In the genomic region with DNA sequence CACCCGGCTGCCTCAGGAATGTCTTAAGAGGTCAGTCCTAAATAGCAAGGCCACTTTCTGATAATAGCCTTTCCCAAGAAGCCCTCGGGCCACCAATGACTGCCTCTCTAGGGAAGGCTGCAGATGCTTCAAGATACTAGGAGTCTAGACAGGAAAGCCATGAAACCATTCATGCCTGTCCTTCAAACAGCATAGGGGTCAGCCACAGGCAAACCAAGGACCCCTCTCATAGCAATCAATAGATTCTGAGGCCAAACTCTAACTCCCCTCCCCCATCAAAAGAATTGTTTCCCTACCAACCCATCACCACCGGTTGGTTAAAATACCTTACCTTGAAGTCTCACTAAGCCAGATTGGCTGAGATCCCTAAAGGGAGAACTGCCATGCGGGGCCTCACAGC, we compare ENCODE assay signal across 17 mouse cellular contexts.
"Had no signal": no experiment of that assay in that cellular context is flagged by ENCODE, and none has a peak within 500 bp of the region (broad histone marks: within the 10 kb centered on the region; RNA-seq: fewer than 3 reads in every experiment).

No protein-coding gene starts in this region.

- H3K4me3 ChIP-seq: lung, embryonic 15.5 days; megakaryocyte, embryonic 14.5 days; midbrain, embryonic 13.5 days; midbrain, embryonic 15.5 days; neural tube, embryonic 12.5 days; stomach, embryonic 15.5 days had no signal

- H3K4me2 ChIP-seq: lung, embryonic 15.5 days; midbrain, embryonic 11.5 days; midbrain, embryonic 13.5 days; midbrain, embryonic 15.5 days; neural tube, embryonic 12.5 days; stomach, embryonic 15.5 days had no signal

- H3K9me3 ChIP-seq: lung, embryonic 15.5 days; midbrain, embryonic 13.5 days; midbrain, embryonic 15.5 days; neural tube, embryonic 12.5 days; stomach, embryonic 15.5 days had no signal

- H3K9ac ChIP-seq: lung, embryonic 15.5 days; midbrain, embryonic 13.5 days; midbrain, embryonic 15.5 days; neural tube, embryonic 12.5 days; stomach, embryonic 15.5 days had no signal

- H3K27ac ChIP-seq: lung, embryonic 15.5 days; macrophage; midbrain, embryonic 13.5 days; midbrain, embryonic 15.5 days; neural tube, embryonic 12.5 days; stomach, embryonic 15.5 days; stomach, postnatal 0 days had no signal

- ATAC-seq: lung, postnatal 0 days; midbrain, embryonic 13.5 days; midbrain, embryonic 15.5 days had no signal

- DNase-seq: lung, adult 2 months; lung, postnatal 14 days; lung, postnatal 36 days; right cerebral cortex, postnatal 14 days; thymus, adult 2 months; thymus, postnatal 25 days; thymus, postnatal 4 days had no signal

- H3K36me3 ChIP-seq: lung, embryonic 15.5 days; midbrain, embryonic 15.5 days had no signal

- H3K27me3 ChIP-seq: lung, embryonic 15.5 days; megakaryocyte, embryonic 14.5 days; midbrain, embryonic 13.5 days; midbrain, embryonic 15.5 days; neural tube, embryonic 12.5 days; stomach, embryonic 15.5 days had no signal
